Mouse (Mus musculus) kidney, adult 2 months (tissue): ENCODE data around the gene Eno2. TPM values are rescaled to one million over a fixed set of nuclear protein-coding genes. Genes with fewer than 3 reads are reported as not detected.

Experiments
- DNase-seq: peaks from one replicate; pipeline ENCODE4 v3.0.0; 2021
- H3K27ac ChIP-seq: fragments of 200-500 bp; 2 replicates; pipeline ENCODE4 v1.5.1; 2012; ENCODE audit warnings: low read depth, low read length, control low read depth, inconsistent platforms; ENCODE audit not compliant: insufficient read depth
- H3K27me3 ChIP-seq: fragments of 200-500 bp; replicated peaks from 2 replicates; pipeline ENCODE4 v1.6.1; 2012; ENCODE audit warnings: mild to moderate bottlenecking, moderate library complexity, low read length, inconsistent platforms; ENCODE audit not compliant: control insufficient read depth, insufficient read depth
- H3K36me3 ChIP-seq: fragments of 200-500 bp; 2 replicates; pipeline ENCODE4 v1.6.1; 2012; ENCODE audit warnings: mild to moderate bottlenecking, moderate library complexity, low read length, inconsistent platforms; ENCODE audit not compliant: control insufficient read depth, insufficient read depth
- H3K4me1 ChIP-seq: fragments of 200-500 bp; 2 replicates; pipeline ENCODE4 v1.6.1; 2011; ENCODE audit warnings: low read length; ENCODE audit not compliant: control insufficient read depth, insufficient read depth
- H3K4me3 ChIP-seq: fragments of 200-500 bp; 2 replicates; pipeline ENCODE4 v1.5.1; 2011; ENCODE audit warnings: mild to moderate bottlenecking, low read depth, low read length, control low read depth; ENCODE audit not compliant: insufficient read depth
- CTCF ChIP-seq: fragments of 200-500 bp; conservative IDR thresholded peaks from 2 replicates; pipeline ENCODE4 v1.5.1; 2011; ENCODE audit warnings: low read depth, mild to moderate bottlenecking, control low read depth, low read length, moderate library complexity, mixed read lengths; ENCODE audit not compliant: insufficient read depth, insufficient read length
- POLR2A ChIP-seq: fragments of 200-500 bp; IDR thresholded peaks from one replicate; pipeline ENCODE4 v1.6.1; 2011; ENCODE audit warnings: low read depth, low read length, control low read depth
- WGBS: fragments of 180-500 bp; shearing (Covaris S2); methylation state at CpG from one replicate; pipeline ENCODE4 v1.1.7; 2018; 5-methylcytosine and 5-hydroxymethylcytosine counted together
- polyA plus RNA-seq: library from polyadenylated mRNA; depleted of rRNA; stranded (reverse); fragments of >200 nt; gene quantifications from 2 replicates; pipeline ENCODE4 v1.2.3, GENCODE M21; 2012

The Eno2 gene
- polyA plus RNA-seq, 1 experiment: 3.2 TPM

- 94% methylated on average over 7 of the region's 7 CpGs for WGBS
Measured at GRCm38 (mm10) chr6:124765951-124766350, 3.5 kb downstream of the Eno2 start.

GRCm38 (mm10) chr6:124759259-124759658 is 10.2 kb downstream of the Eno2 start:
- no peak overlapping the region for H3K4me3 ChIP-seq
- 5% methylated on average over 5 of the region's 5 CpGs for WGBS
- H3K4me1 ChIP-seq: peaks cover 18% of the 10 kb centered on the region
- peak overlapping the region; percentile 54 for H3K27ac ChIP-seq
- peak; percentile 99 for TF ChIP-seq CTCF
- TF ChIP-seq POLR2A: no peak
- no peaks in the 10 kb centered on the region for H3K36me3 ChIP-seq
- DNase-seq: peak; percentile 92
- no peaks in the 10 kb centered on the region for H3K27me3 ChIP-seq

More at GRCm38 (mm10) chr6:124765951-124766350, 3.5 kb downstream of the Eno2 start:
- no peak for DNase-seq
- H3K4me1 ChIP-seq: 0 out of 2 replicates have a peak, but pooled peaks cover 3% of the 10 kb centered on the region
- H3K27ac ChIP-seq: no peak overlapping the region
- no peaks in the 10 kb centered on the region for H3K36me3 ChIP-seq
- no peaks in the 10 kb centered on the region for H3K27me3 ChIP-seq
- H3K4me3 ChIP-seq: no peak overlapping the region
- TF ChIP-seq CTCF (no peak), POLR2A (no peak)

- no peaks in the 10 kb centered on the region for H3K36me3 ChIP-seq
- TF ChIP-seq CTCF: no peak
- no peak for TF ChIP-seq POLR2A
- WGBS: 38% methylated on average over 2 of the region's 2 CpGs
- H3K27ac ChIP-seq: peak overlapping the region; percentile 54
- DNase-seq: no peak
- no peak overlapping the region for H3K4me3 ChIP-seq
- H3K4me1 ChIP-seq: peaks cover 21% of the 10 kb centered on the region
- no peaks in the 10 kb centered on the region for H3K27me3 ChIP-seq
Measured at GRCm38 (mm10) chr6:124758849-124759232, 10.6 kb downstream of the Eno2 start.

GRCm38 (mm10) chr6:124757909-124758848 is 11.3 kb downstream of the Eno2 start:
- Histone ChIP-seq H3K4me3 (peak overlapping the region; percentile 91; the same call in 1 of the 2 replicates), H3K27ac (peak overlapping the region; percentile 81), H3K27me3 (no peaks in the 10 kb centered on the region), H3K4me1 (peaks cover 22% of the 10 kb centered on the region), H3K36me3 (no peaks in the 10 kb centered on the region)
- no peak for TF ChIP-seq CTCF
- no peak for TF ChIP-seq POLR2A
- 46% methylated on average over 5 of the region's 5 CpGs for WGBS
- peak; percentile 80 for DNase-seq

GRCm38 (mm10) chr6:124757351-124757880 is 12.1 kb downstream of the Eno2 start:
- Histone ChIP-seq H3K27me3 (no peaks in the 10 kb centered on the region), H3K36me3 (no peaks in the 10 kb centered on the region), H3K27ac (peak overlapping the region; percentile 81), H3K4me1 (peaks cover 22% of the 10 kb centered on the region), H3K4me3 (peak overlapping the region; percentile 91)
- no peak for DNase-seq
- WGBS: 25% methylated on average over 5 of the region's 5 CpGs
- no peak for TF ChIP-seq POLR2A
- TF ChIP-seq CTCF: no peak

GRCm38 (mm10) chr6:124756652-124757350 is 12.7 kb downstream of the Eno2 start:
- 1% methylated on average over 48 of the region's 54 CpGs for WGBS

More at GRCm38 (mm10) chr6:124756652-124757350, 12.7 kb downstream of the Eno2 start:
- no peak for TF ChIP-seq CTCF
- no peak for TF ChIP-seq POLR2A
- DNase-seq: peak; percentile 89
- H3K4me3 ChIP-seq: peak overlapping the region; percentile 91
- peak overlapping the region; percentile 89 for H3K27ac ChIP-seq
- H3K27me3 ChIP-seq: no peaks in the 10 kb centered on the region
- H3K36me3 ChIP-seq: no peaks in the 10 kb centered on the region
- peaks cover 22% of the 10 kb centered on the region for H3K4me1 ChIP-seq
